Mouse (Mus musculus): ENCODE measurements around the gene Cwf19l1.
A peak's percentile ranks its signal among the peaks of the same experiment; 100 is the strongest.

The Cwf19l1 gene

DNA sequence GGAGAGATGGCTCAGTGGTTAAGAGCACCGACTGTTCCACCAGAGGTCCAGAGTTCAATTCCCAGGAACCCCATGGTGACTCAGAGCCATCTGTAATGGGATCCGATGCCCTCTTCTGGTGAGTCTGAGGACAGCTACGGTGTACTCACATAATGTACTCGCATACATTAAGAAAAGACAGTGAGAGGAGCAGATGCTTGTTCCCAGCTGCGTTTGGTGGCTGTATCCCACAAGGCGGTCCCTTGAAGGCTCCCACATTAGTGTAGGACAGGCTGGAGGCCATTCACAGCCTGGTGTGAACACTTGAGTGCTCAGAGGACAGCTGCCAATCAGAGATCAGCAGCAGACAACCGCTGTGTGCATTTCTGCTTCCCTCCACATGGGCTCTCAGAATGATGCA lies 24.0 kb downstream of the Cwf19l1 start:
- DNase-seq (ENCODE audit: low spot score in 2 of 2): no peak

DNA sequence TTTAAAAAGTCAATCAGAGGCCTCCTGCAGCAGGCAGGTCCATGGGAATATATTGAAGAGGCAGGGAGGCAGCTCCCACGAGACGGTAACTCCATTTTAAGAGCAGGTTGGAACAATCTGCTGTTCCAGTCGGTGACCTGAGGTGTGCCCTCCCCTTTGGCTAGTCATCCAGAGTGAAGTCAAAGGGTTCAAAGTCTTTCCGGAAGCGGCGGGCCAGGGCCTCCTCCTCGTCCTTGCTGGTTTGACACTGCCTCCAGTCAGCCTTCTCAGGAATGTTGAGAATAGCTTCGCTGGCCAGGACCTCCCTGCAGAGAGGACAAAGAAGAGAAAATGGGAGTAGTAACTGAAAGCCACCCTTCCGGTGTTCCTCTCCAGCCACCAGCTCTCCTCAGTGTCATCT lies 25.3 kb downstream of the Cwf19l1 start:
- DNase-seq (ENCODE audit: low spot score in 2 of 2): no peak

DNA sequence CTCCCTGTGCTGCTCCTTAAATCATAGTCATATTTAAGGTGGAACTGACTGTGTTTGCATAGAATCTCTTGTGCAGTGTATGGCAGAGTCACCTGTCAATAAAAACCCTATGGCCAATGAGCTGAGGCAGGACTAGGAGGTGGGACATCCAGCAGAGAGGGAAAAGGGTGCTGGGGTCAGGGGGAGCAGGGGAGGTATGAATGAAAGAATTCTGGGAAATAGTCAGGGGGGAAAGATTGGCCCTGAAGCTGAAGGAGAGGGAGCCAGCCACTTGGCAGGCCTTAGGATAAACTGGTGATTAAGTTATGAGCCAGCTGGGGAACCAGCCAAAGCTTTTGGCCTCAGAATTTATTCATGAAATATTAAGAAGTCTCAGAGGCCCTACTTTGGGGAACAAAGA lies 26.7 kb downstream of the Cwf19l1 start:
- no peak for DNase-seq (ENCODE audit: low spot score in 2 of 2)

DNA sequence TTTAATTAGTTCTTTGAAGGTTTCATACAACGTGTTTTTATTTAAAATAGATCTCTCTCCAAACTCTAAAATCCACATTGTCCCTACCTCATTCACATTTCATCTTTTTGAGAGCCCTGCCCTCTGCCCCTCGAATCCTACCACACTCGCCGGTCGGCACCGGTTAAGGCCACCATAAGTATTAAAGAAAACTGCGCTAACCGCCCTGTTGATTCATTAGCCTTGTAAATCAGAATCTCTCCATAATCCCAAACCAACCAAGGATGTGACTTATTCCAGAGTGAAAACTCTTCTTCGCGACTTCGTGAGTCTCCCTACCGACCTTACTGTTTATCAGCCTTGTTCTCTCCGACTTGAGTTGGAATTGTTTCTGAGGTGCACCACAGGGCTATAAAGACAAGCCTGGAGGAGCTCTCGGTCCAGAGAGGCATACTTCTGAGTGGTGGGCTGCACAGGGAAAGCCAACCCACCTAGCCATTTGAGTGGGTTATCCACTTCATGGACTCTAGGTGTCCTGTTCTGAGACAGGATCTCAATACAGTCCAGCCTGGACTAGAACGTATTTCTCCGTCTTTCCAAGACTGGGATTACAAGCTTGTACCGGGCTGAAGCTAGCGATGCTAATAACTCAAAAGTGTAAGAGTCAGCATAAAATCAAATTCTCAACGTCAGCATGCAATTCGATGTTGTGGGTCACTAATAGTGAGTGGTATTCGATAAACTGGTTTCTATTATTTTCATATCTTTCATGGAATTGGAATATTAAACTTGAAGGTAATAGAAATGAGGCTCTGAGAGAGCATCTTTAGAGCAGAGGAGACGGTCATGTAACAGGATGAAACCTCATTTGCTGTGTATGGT lies 27.8 kb downstream of the Cwf19l1 start:
- no peak for DNase-seq (ENCODE audit: low spot score in 2 of 2)

DNA sequence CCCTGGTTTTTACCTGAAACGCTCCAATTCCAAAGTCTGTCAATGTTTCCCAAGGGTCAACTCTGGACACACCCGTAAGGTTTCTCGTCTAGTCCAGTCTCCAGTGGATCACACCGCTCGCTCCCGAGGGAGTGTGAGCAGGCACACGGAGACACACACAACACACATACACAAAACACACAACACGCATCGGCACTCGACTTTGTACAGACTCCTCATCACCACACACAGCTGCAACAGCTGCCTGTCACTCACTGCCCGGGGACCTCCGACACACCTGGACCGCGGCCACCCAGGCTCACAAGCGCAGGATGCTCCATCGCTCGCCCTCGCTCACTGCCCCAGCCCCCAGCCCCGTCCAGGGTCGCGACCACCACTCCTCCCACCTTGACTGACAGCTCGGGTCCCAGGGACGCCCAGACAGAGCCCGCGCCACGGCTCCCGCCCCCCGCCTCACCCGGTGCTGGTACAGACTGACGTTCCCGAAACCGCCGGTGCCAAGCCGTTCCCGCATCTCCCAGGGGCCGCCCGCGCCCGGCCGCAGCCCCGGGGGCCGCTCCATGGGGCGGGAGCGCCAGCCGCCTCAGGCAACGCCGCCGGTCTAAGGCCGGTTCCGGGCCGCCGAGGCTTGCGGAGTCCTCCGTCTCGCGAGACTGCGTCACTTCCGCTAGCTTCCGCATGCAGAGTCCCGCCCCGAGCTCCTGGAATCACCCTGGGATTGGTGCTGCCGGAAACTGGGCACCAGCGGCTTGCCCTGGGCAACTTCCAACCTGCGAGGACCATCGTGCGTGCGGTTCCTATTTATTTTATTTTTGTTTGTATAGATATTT lies 28.6 kb downstream of the Cwf19l1 start, which contains the start of gene Chuk:
Gene Chuk (minus strand): TSS at position 650 of the 830 bp plus-strand sequence.
- DNase-seq (ENCODE audit: low spot score in 2 of 2): peak; percentile 91 to 98

DNA sequence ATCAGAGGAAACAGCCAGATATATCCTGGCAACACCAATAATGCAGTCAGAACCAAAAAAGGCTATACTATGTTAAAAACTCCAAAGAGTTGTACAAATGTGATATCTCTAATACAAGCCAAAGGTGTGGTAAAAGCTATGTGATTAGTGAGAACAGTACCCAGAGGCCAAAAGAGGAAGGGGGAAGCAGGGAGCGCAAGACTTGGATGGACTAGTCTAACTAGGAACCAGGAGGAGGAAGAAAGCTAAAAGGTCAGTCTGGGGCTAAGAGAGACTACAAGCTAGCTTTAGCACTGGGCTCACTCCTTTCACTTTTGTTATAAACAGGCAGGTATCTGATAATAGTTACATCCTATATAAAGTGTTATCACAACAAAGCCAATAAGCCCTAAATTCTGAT lies 31.3 kb downstream of the Cwf19l1 start:
- no peak for DNase-seq (ENCODE audit: low spot score in 2 of 2)

DNA sequence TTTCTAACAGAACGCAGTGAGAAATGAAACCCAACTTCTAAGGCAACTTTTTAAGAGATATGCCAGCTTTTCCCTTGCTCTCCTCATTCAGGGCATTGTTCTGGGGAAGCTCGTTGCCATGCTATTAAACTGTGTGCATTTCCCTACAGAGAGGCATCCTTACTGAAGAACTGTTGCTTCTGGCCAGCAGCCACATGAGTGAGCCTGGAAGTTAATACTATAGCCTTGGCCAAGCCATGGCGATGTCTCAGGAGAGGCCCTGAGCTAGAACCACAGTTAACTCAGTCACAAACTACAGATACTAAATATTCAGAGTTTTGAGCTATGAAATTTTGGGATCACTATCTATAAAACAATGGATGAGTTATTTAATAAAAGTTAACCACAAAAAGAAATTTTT lies 32.7 kb downstream of the Cwf19l1 start:
- DNase-seq (ENCODE audit: low spot score in 2 of 2): no peak

DNA sequence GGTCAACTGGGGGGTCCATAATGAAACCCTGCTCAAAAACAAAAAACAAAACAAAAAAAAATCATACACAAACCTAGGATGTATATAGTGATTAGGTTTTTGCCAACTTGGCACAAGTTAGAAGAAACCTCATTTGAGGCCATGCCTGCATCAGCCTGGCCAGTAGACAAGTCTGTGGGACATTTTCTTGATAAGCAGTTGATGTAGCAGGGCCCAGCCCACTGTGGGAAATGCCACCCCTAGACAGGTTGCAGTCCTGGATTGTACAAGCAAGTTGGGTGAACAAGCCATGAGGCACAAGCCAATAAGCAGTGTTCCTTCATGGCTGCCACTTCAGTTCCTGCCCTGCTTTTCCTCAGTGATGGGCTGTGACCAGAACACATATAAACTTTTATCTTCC lies 34.8 kb downstream of the Cwf19l1 start:
- no peak for DNase-seq (ENCODE audit: low spot score in 2 of 2)

DNA sequence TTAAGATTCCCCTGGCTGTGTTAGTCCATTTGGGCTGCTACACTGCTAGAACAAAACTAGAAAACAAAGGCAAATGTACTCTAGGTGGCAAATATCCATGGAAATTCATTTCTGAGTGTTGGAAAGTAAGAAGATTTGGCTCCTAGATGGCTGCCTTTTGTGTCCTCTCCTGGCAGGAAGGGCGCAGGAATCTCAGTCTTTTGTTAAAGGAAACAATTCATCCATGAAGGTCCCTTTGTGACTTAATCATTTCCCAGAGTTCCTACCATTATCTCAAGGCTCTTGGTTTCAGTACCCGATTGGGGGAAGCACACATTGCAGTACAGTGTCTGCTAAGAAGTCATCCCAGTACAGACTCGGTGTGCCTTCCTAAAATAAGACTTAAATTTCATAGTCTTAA lies 49.4 kb downstream of the Cwf19l1 start:
- no peak for DNase-seq (ENCODE audit: low spot score in 2 of 2)

DNA sequence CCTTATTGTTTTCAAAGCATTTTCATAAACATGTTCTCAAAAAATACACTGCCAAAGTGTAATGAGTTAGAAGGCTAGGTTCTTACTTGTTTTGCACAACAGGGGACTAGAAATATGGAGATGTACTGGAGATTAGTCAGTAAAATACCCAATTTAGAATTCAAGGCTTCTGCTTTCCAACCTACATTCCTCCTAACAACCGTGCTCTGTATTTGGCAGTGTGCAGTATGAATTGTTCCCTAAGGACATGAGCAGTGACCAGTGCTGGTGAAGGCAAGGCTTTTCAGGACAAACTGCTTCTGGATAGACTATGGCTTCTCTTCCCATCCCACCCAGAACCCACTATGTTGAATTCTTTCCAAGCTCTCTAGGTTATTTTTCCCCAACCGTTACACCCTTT lies 54.8 kb downstream of the Cwf19l1 start:
- no peak for DNase-seq (ENCODE audit: low spot score in 2 of 2)

DNA sequence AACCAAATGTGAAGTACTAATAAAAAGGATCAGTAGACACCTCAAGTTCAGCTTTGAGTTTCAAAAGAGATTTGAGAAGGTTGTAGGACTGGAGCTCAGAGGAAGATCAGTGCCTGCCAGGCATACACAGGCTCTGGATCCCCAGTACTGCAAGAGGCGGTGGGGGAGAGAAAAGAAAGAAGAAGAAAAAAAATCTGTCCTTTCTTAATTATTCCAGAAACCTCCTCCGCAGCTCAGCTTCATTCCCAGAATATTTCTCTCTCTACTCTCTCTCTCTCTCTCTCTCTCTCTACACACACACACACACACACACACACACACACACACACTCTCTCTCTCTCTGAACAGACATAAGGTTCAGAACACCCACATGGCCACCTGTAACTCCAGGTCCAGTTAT lies 55.7 kb downstream of the Cwf19l1 start:
- DNase-seq (ENCODE audit: low spot score in 2 of 2): no peak

DNA sequence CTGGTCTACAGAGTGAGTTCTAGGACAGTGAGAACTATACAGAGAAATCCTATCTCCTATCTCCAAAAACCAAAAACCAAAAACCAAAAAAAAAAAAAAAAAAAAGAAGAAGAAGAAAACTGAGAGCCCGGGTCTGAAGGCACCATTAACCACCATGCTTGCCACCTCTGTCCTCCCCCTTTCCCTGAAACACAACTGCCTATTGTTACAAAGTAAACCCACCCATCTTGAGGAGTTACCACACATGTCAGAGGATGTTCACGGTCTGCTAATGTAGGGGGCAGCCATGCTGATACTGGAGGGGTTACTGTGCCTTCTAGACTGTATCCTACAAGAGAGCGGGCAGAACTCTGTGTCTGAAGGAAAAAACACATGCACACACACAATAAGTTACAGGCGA lies 58.7 kb downstream of the Cwf19l1 start:
- no peak for DNase-seq (ENCODE audit: low spot score in 2 of 2)

DNA sequence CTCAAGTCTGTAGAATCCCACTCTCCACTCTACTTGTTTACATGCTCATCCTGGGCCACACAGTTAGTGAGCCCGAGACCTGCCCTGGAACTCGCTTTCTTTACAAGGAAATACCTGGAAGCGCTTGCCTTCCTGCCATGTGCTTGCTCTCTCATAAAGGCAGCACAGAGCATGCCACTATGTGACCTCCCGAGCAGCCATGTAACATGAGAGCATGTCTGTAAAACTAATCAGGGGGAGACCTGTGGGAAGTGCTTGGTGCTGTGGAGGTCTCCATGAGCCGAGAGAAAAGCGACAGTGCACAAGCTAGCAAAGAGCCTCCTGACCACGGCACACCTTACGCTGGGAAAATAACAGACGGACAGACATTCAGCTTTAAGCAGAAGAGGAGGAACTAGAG lies 59.2 kb downstream of the Cwf19l1 start:
- no peak for DNase-seq (ENCODE audit: low spot score in 2 of 2)

DNA sequence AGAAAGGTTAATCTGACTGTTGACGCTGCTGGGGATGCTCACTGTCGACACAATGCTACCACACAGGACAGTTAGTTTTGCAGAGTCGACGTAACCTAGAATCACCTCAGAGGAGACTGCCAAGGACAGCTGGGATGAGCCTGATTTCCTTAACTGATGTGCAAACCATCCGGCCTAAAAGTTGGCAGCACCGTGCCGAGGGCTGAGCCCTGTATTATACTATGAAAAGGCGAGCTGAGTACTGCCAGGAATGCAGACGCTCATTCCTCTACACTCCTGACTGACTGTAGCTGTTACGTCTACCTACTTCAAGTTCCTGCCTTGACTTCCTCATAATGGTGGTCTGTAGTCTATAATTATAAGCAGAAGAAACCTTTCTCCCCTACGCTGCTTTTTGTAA lies 60.7 kb downstream of the Cwf19l1 start:
- DNase-seq (ENCODE audit: low spot score in 2 of 2): no peak

DNA sequence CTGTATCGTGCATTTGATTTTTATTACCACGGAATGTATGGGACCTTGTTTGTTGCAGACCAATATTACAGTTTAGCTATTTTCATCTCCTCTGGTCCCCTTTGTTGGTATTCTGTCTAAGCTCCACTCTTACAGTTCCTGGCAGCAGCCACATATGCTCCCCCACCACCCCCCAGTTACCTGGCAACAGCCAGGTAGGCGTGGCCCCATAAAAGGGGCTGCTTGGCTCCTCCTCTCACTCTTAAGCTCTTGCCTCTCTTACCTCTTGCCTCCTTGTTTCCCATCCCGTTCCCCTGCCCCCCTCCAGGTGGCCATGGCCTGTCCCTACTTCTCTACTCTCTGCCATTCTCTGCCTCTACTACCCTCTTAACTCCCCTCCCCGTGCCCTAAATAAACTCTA lies 64.5 kb downstream of the Cwf19l1 start:
- no peak for DNase-seq (ENCODE audit: low spot score in 2 of 2)

DNA sequence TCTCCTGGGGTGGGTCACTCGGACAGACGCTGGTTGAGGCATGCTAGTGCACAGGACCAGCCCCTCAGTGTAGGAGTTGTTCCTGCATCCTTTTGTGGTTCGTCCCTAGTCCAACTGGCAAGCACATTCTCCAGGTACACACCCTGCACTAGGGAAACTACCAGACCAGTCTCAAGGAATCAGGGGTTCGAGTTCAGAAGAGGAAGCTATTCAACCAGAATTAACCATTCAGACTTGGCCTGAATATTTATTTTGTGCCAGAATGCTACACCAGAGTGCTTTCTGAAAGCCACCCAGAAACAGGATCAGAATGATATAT lies 65.8 kb downstream of the Cwf19l1 start:
- DNase-seq (ENCODE audit: low spot score in 2 of 2): no peak

DNA sequence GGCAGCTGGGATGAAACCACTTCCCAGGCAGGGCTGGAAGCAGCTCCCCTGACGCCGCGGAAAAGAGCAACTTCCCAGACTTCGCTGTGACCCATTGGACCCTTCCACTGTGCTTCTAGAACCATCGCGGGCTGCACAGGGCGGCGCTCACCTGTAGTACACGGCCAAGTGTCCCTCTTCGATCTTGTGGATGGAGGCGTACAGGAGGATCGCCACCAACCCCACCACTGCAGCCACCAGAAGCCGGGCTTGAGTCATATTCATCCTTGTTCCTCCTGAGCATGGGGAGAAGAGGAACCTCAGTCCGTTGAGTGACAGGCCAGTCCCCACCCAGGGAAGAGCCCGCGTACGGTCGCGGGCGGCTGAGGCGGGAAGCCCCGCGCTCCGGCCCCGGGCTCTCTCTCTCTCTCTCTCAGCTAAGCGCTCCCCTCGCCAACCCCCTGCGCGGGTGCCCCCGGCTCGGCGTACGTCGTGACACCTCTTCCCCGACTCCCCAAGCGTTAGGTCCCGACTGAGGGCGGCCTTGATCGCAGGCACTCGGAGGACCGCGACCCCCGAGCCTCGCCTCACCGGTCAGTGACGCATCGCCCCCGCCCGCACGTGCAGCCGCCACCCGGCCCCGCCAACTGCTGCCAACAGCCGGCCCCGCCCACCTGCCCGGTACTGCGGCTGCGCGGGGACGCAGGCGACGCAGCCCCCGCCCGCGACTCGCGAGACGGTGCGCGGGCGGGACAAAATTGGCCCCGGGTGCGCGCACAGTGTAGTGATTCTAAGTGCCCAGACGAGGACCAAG lies 66.4 kb downstream of the Cwf19l1 start, which contains the start of gene Erlin1:
Gene Erlin1 (minus strand): TSS at position 665 of the 793 bp plus-strand sequence.
- DNase-seq (ENCODE audit: low spot score in 2 of 2): peak; percentile 88 to 91

DNA sequence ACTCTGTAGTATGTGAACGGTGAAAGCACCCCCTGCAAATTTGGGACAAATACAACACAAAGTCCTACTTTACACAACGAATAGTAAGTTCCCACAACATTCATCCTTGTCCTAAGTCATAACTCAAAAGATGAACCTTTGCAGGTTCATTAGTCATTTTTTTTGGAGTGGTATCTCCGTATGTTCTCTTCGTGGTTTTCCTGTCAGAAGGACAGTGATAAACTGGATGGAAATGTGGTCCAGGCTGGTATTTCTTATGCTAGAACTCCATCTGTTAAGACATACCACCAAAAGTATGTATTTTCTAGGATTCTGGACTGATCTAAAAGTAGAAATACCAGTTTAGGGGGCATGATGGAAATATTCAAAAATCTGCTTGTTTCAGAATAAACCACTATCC lies 67.4 kb downstream of the Cwf19l1 start:
- no peak for DNase-seq (ENCODE audit: low spot score in 2 of 2)

DNA sequence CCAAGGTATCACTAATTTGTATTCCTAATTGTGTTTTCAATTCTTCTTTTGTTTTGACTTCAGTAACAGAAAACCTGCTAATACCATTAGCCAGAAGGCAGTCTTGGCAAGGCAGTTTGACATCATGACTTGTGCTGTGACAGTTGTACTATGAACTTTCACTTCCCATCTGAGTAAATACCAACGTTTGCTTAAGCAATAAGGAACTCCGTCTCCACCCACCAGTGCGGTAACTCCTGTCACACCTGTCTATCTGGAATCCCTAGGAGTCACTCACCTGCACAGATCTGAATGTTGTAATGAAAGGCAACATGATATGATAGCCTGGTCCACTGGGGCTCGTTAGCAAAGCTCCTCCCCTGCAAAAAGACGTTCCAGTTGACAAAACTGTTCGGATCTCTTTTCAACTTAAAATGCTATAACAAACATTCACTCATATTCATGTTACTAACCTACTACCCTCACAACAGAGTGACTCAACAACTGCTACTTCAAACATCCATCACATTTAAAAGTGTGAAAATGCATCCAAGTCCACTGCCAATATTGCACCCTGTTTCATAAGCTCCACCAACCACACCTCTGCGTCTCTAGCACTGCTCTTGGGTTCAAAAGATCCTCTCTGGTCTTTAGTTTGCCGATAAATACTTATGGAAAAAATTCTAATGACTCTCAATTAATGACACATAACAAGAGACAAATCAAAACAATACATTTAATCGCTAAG lies 68.2 kb downstream of the Cwf19l1 start:
- DNase-seq (ENCODE audit: low spot score in 2 of 2): no peak

DNA sequence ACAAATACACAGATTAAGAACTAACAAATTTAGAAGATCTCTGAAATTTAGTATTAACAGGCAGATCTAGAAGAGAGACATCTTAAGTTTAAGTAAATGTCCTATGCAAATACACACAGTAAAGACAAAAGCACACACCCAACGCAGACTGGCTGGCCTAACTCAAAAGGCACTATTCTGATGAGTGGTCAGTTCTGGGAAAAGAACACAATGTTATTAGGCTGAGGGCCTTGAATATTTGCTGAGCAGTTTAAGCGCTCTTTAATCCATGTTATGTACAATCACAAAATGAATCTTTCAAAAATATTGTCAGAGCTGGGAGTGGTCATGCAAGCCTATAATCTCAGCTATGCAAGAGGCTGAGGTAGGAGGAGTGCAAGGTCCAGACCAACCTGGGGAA lies 70.9 kb downstream of the Cwf19l1 start:
- DNase-seq (ENCODE audit: low spot score in 2 of 2): no peak

DNA sequence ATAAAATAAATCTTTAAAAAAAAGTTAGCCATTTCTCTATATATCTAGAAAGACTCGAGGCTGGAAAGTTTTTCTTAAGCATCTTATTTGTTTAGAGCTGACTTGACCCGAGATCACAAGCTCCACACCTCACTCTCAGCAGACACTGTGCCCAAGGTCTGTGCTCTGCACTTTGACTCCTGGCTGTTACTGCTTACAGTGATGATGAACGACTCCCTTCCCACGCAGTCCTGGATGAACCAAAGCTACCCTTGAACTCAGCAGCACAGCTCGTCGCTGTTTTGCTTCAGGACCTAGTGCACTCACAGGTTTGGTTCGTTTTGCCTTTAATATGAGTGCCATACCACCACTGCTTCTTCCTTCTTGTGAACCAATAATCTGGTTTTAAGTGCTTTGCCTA lies 71.9 kb downstream of the Cwf19l1 start:
- DNase-seq (ENCODE audit: low spot score in 2 of 2): no peak

DNA sequence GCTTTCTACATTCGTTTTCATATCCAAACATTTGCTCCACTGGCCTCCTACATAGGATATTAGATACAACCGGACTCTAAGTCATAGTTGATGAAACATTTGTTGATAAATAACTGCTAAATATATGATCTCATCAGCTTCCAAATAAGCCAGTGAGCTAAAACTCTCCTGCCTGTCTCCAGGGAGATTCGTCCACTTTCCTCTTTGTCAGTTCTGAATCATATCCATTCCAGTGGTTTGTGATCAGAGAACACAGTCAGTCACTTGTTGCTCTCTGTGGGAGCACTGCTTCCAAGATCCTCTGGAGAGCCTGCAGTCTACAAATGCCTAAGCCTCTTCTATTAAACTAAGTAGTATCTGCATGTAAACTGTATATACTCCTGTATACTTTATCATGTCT lies 75.5 kb downstream of the Cwf19l1 start:
- no peak for DNase-seq (ENCODE audit: low spot score in 2 of 2)
